Comparison of ENCODE assay signal across 8 mouse cellular contexts in the genomic region with DNA sequence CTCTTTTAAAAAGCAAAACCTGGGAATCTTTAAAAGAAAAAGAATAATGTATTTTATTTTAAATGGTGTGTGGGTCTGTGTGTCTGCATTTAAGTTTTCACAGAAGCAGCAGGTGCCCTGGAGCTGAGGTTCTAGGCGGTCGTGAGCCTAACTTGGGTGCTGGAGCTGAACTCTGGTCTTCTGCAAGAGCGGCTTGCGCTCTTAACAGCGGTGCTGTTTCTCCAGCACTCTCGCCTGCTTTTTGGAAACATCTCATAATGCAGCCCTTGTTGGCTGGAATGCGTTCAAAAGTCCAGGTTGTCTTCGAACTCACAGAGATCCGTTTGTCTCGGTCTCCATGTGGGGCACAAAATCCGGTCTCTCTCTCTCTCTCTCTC. TPM values are rescaled to one million over a fixed set of nuclear protein-coding genes. Genes with fewer than 3 reads are reported as not detected.
DNase-seq lines count a peak whose midpoint lies in the region; ATAC-seq and TF ChIP-seq lines count a peak whose summit lies in the region.

No protein-coding gene starts in this region.

- peak overlapping the region; percentile 68 for H3K4me2 ChIP-seq in heart, postnatal 0 days (ENCODE audit: low read depth, low read length)
- peak overlapping the region; percentile 88 for H3K4me2 ChIP-seq in liver, embryonic 13.5 days

- peak overlapping the region; percentile 93 for H3K27ac ChIP-seq in heart, postnatal 0 days (ENCODE audit: low read depth)
- peak overlapping the region; percentile 80 for H3K27ac ChIP-seq in liver, embryonic 13.5 days

- no peaks in the 10 kb centered on the region for H3K9me3 ChIP-seq in heart, postnatal 0 days (replicated peaks; ENCODE audit: control insufficient read depth, low read length)
- no peaks in the 10 kb centered on the region for H3K9me3 ChIP-seq in liver, embryonic 13.5 days (replicated peaks)

- H3K4me1 ChIP-seq in heart, postnatal 0 days (ENCODE audit: control insufficient read depth, insufficient read depth): peaks cover 8% of the 10 kb centered on the region; the same call in 1 of the 2 replicates
- H3K4me1 ChIP-seq in liver, embryonic 13.5 days (replicated peaks): peaks cover 41% of the 10 kb centered on the region

- peak overlapping the region; percentile 78 for H3K4me3 ChIP-seq in heart, postnatal 0 days (ENCODE audit: low read depth, low read length)
- H3K4me3 ChIP-seq in liver, embryonic 13.5 days (replicated peaks): peak overlapping the region; percentile 90

- no peaks in the 10 kb centered on the region for H3K27me3 ChIP-seq in heart, postnatal 0 days (ENCODE audit: control insufficient read depth, insufficient read depth, low read length)
- no peaks in the 10 kb centered on the region for H3K27me3 ChIP-seq in liver, embryonic 13.5 days

- no peak for ATAC-seq in heart, postnatal 0 days (ENCODE audit: insufficient read depth, low read depth)
- ATAC-seq in liver, embryonic 13.5 days (ENCODE audit: low read depth): peak; percentile 22

- no peak for TF ChIP-seq EP300 in heart, postnatal 0 days (IDR thresholded peaks at IDR 0.05; ENCODE audit: low read depth)

- H3K9ac ChIP-seq in heart, postnatal 0 days (replicated peaks; ENCODE audit: low read depth, low read length): peak overlapping the region; percentile 63
- H3K9ac ChIP-seq in liver, embryonic 13.5 days: peak overlapping the region; percentile 80

- 11% methylated on average over 11 of the region's 11 CpGs for WGBS in heart, postnatal 0 days
- WGBS in liver, embryonic 13.5 days (ENCODE audit: insufficient replicate concordance): 18% methylated on average over 11 of the region's 11 CpGs

- peak; percentile 35 for DNase-seq in adrenal gland, postnatal 10 days
- DNase-seq in adrenal gland, postnatal 25 days: no peak
- peak; percentile 19 for DNase-seq in ovary, postnatal 36 days (ENCODE audit: low spot score)
- no peak for DNase-seq in ovary, adult 18-20 months (ENCODE audit: low spot score)
- DNase-seq in heart, postnatal 0 days (ENCODE audit: low spot score): peak; percentile 25
- no peak for DNase-seq in liver, embryonic 13.5 days
- DNase-seq in retina, embryonic 14.5 days (ENCODE audit: low spot score): peak; percentile 35
- DNase-seq in gastrocnemius, postnatal 36 days: no peak

- intact Hi-C loops in gastrocnemius, postnatal 36 days (cut with DNase I): no loop called here

- no peak for TF ChIP-seq CTCF in heart, postnatal 0 days (IDR thresholded peaks at IDR 0.05; ENCODE audit: low read depth)

- peaks cover 11% of the 10 kb centered on the region for H3K36me3 ChIP-seq in heart, postnatal 0 days (replicated peaks; ENCODE audit: control insufficient read depth, insufficient read depth, low read length)
- H3K36me3 ChIP-seq in liver, embryonic 13.5 days: peaks cover 33% of the 10 kb centered on the region

RNA-seq across cellular contexts. Expression of a gene that starts 0.5 kb away (rescaled TPM):
- total RNA-seq in adrenal gland, postnatal 10 days (2021): 10 to 100 TPM; 33.2 to 38.6 TPM
- total RNA-seq in adrenal gland, postnatal 25 days (2021): 27.4 and 29.0 TPM in 2 replicates
- 71.8 and 74.7 TPM in 2 replicates for total RNA-seq in heart, postnatal 0 days (2014; rRNA removed; ENCODE audit: low replicate concordance)
- polyA plus RNA-seq in heart, postnatal 0 days (2015; fragmentation: Nextera tagmentation; extraction: Ambion mirVana): 50.9 and 53.0 TPM in 2 replicates
- 61.1 and 71.9 TPM in 2 replicates for polyA plus RNA-seq in liver, embryonic 13.5 days (2015; fragmentation: Nextera tagmentation; extraction: Ambion mirVana)
- total RNA-seq in gastrocnemius, postnatal 36 days (2021): 1 to 10 TPM; 4.6 to 5.5 TPM

RNA-seq across cellular contexts. Expression of a gene that starts 1.3 kb away (rescaled TPM):
- total RNA-seq in adrenal gland, postnatal 10 days (2021): 1 to 10 TPM; 2.1 to 2.7 TPM
- total RNA-seq in adrenal gland, postnatal 25 days (2021): 1.5 and 2.2 TPM in 2 replicates
- total RNA-seq in heart, postnatal 0 days (2014; rRNA removed; ENCODE audit: low replicate concordance): 7.7 and 23.2 TPM in 2 replicates
- polyA plus RNA-seq in heart, postnatal 0 days (2015; fragmentation: Nextera tagmentation; extraction: Ambion mirVana): 2.0 and 3.0 TPM in 2 replicates
- polyA plus RNA-seq in liver, embryonic 13.5 days (2015; fragmentation: Nextera tagmentation; extraction: Ambion mirVana): 0.30 and 0.52 TPM in 2 replicates
- total RNA-seq in gastrocnemius, postnatal 36 days (2021): under 1 TPM in 1 of 2 experiments, not detected in 1; 0.22 TPM

RNA-seq across cellular contexts. Expression of a gene that starts 9.2 kb away (rescaled TPM):
- 10 to 100 TPM; 91.4 to 96.1 TPM for total RNA-seq in adrenal gland, postnatal 10 days (2021)
- 106 and 124 TPM in 2 replicates for total RNA-seq in adrenal gland, postnatal 25 days (2021)
- 68.1 and 75.3 TPM in 2 replicates for total RNA-seq in heart, postnatal 0 days (2014; rRNA removed; ENCODE audit: low replicate concordance)
- polyA plus RNA-seq in heart, postnatal 0 days (2015; fragmentation: Nextera tagmentation; extraction: Ambion mirVana): 51.2 and 54.8 TPM in 2 replicates
- polyA plus RNA-seq in liver, embryonic 13.5 days (2015; fragmentation: Nextera tagmentation; extraction: Ambion mirVana): 24.5 and 31.4 TPM in 2 replicates
- 10 to 100 TPM; 80.4 to 90.1 TPM for total RNA-seq in gastrocnemius, postnatal 36 days (2021)

RNA-seq across cellular contexts. Expression of a gene that starts 31.4 kb away (rescaled TPM):
- total RNA-seq in adrenal gland, postnatal 10 days (2021): 10 to 100 TPM; 19.8 to 24.2 TPM
- total RNA-seq in adrenal gland, postnatal 25 days (2021): 18.8 and 21.1 TPM in 2 replicates
- 17.2 and 21.4 TPM in 2 replicates for total RNA-seq in heart, postnatal 0 days (2014; rRNA removed; ENCODE audit: low replicate concordance)
- 11.9 and 12.5 TPM in 2 replicates for polyA plus RNA-seq in heart, postnatal 0 days (2015; fragmentation: Nextera tagmentation; extraction: Ambion mirVana)
- polyA plus RNA-seq in liver, embryonic 13.5 days (2015; fragmentation: Nextera tagmentation; extraction: Ambion mirVana): 10.7 and 13.9 TPM in 2 replicates
- 10 to 100 TPM; 19.4 to 20.3 TPM for total RNA-seq in gastrocnemius, postnatal 36 days (2021)

RNA-seq across cellular contexts. Expression of a gene that starts 39.4 kb away (rescaled TPM):
- 10 to 100 TPM; 16.2 to 17.2 TPM for total RNA-seq in adrenal gland, postnatal 10 days (2021)
- 15.1 and 17.6 TPM in 2 replicates for total RNA-seq in adrenal gland, postnatal 25 days (2021)
- total RNA-seq in heart, postnatal 0 days (2014; rRNA removed; ENCODE audit: low replicate concordance): 4.8 and 6.8 TPM in 2 replicates
- 4.8 and 5.2 TPM in 2 replicates for polyA plus RNA-seq in heart, postnatal 0 days (2015; fragmentation: Nextera tagmentation; extraction: Ambion mirVana)
- polyA plus RNA-seq in liver, embryonic 13.5 days (2015; fragmentation: Nextera tagmentation; extraction: Ambion mirVana): 1.8 and 2.6 TPM in 2 replicates
- 1 to 10 TPM; 7.7 to 9.8 TPM for total RNA-seq in gastrocnemius, postnatal 36 days (2021)

Comparison
In these comparisons a context has a peak if more than half of its experiments do, and no peak if none do; other contexts are left out.
1. DNase-seq: peak in adrenal gland, postnatal 10 days (single experiment), ovary, postnatal 36 days (single experiment), heart, postnatal 0 days (single experiment) and retina, embryonic 14.5 days (single experiment); none in adrenal gland, postnatal 25 days (single experiment), ovary, adult 18-20 months (single experiment), liver, embryonic 13.5 days (single experiment) and gastrocnemius, postnatal 36 days (0 of 2).